Mouse (Mus musculus): ENCODE results near the gene Hoxa10.

Hoxa10 gene

GRCm38 (mm10) chr6:52262463-52263320 lies 22.0 kb upstream of the Hoxa10 start:
- DNase-seq (ENCODE audit: low spot score in 2 of 2): no peak

- DNase-seq (ENCODE audit: low spot score in 2 of 2): no peak
These were observed 21.3 kb upstream of the Hoxa10 start for GRCm38 (mm10) chr6:52261751-52262462.

- peak in 1 of 2 experiments; percentile 36 for DNase-seq (ENCODE audit: low spot score in 2 of 2)
These were observed 20.3 kb upstream of the Hoxa10 start, which contains the start of gene Hoxa13 for GRCm38 (mm10) chr6:52260654-52261575. Gene Hoxa13, minus strand, starts transcription at chr6:52260880.

- DNase-seq (ENCODE audit: low spot score in 2 of 2): peak in 1 of 2 experiments; percentile 24
These were observed 19.2 kb upstream of the Hoxa10 start for GRCm38 (mm10) chr6:52259811-52260261.

GRCm38 (mm10) chr6:52259081-52259790 lies 18.6 kb upstream of the Hoxa10 start:
- DNase-seq (ENCODE audit: low spot score in 2 of 2): no peak

- DNase-seq (ENCODE audit: low spot score in 2 of 2): peak in 1 of 2 experiments; percentile 85
These were observed 16.3 kb upstream of the Hoxa10 start for GRCm38 (mm10) chr6:52256956-52257355.

GRCm38 (mm10) chr6:52253511-52254500 lies 13.2 kb upstream of the Hoxa10 start:
- no peak for DNase-seq (ENCODE audit: low spot score in 2 of 2)

- no peak for DNase-seq (ENCODE audit: low spot score in 2 of 2)
These were observed 12.2 kb upstream of the Hoxa10 start for GRCm38 (mm10) chr6:52252775-52253376.

- DNase-seq (ENCODE audit: low spot score in 2 of 2): no peak
These were observed 11.5 kb upstream of the Hoxa10 start for GRCm38 (mm10) chr6:52252016-52252774.

GRCm38 (mm10) chr6:52251177-52251879 lies 10.7 kb upstream of the Hoxa10 start:
- DNase-seq (ENCODE audit: low spot score in 2 of 2): peak in 1 of 2 experiments; percentile 4

- DNase-seq (ENCODE audit: low spot score in 2 of 2): peak in 1 of 2 experiments; percentile 7
These were observed 9.2 kb upstream of the Hoxa10 start for GRCm38 (mm10) chr6:52249826-52250225.

- DNase-seq (ENCODE audit: low spot score in 2 of 2): peak in 1 of 2 experiments; percentile 10
These were observed 8.7 kb upstream of the Hoxa10 start for GRCm38 (mm10) chr6:52249415-52249738.

GRCm38 (mm10) chr6:52248638-52249414 lies 8.2 kb upstream of the Hoxa10 start:
- peak in 1 of 2 experiments; percentile 7 for DNase-seq (ENCODE audit: low spot score in 2 of 2)

GRCm38 (mm10) chr6:52247766-52248637 lies 7.3 kb upstream of the Hoxa10 start:
- no peak for DNase-seq (ENCODE audit: low spot score in 2 of 2)

- DNase-seq (ENCODE audit: low spot score in 2 of 2): no peak
These were observed 6.3 kb upstream of the Hoxa10 start for GRCm38 (mm10) chr6:52246916-52247315.

GRCm38 (mm10) chr6:52246403-52246803 lies 5.7 kb upstream of the Hoxa10 start:
- no peak for DNase-seq (ENCODE audit: low spot score in 2 of 2)
